Mouse (Mus musculus): Measurements from ENCODE around the gene Plscr5. TPM values are rescaled to one million over a fixed set of nuclear protein-coding genes. Genes with fewer than 3 reads are reported as not detected.

Plscr5 gene
- polyA plus RNA-seq, 1 experiment from 2014 or later, result not detected

- Histone ChIP-seq H3K4me1 (ENCODE audit: control insufficient read depth, insufficient read depth, low read length) (no peaks in the 10 kb centered on the region), H3K36me3 (ENCODE audit: control insufficient read depth, insufficient read depth, low read length) (no peaks in the 10 kb centered on the region), H3K4me3 (ENCODE audit: low read length) (no peak overlapping the region), H3K4me2 (replicated peaks; ENCODE audit: low read depth, low read length) (no peak overlapping the region), H3K9me3 (ENCODE audit: control insufficient read depth, low read length) (no peaks in the 10 kb centered on the region), H3K27me3 (ENCODE audit: control insufficient read depth, insufficient read depth, low read length) (no peaks in the 10 kb centered on the region), H3K9ac (ENCODE audit: low read depth, low read length) (no peak overlapping the region), H3K27ac (ENCODE audit: low read depth, low read length) (no peak overlapping the region)
- WGBS, result 56% methylated on average over 3 of the region's 3 CpGs
- no peak for ATAC-seq (ENCODE audit: low FRiP score, low TSS enrichment)
These were observed 27.4 kb downstream of the Plscr5 start for GRCm38 (mm10) chr9:92220151-92220550.

- Histone ChIP-seq H3K4me2 (replicated peaks; ENCODE audit: low read depth, low read length) (no peak overlapping the region), H3K4me1 (ENCODE audit: control insufficient read depth, insufficient read depth, low read length) (no peaks in the 10 kb centered on the region), H3K4me3 (ENCODE audit: low read length) (no peak overlapping the region), H3K27ac (ENCODE audit: low read depth, low read length) (no peak overlapping the region), H3K9me3 (ENCODE audit: control insufficient read depth, low read length) (no peaks in the 10 kb centered on the region), H3K9ac (ENCODE audit: low read depth, low read length) (no peak overlapping the region), H3K27me3 (ENCODE audit: control insufficient read depth, insufficient read depth, low read length) (no peaks in the 10 kb centered on the region), H3K36me3 (ENCODE audit: control insufficient read depth, insufficient read depth, low read length) (no peaks in the 10 kb centered on the region)
- no peak for ATAC-seq (ENCODE audit: low FRiP score, low TSS enrichment)
These were observed 28.7 kb downstream of the Plscr5 start for GRCm38 (mm10) chr9:92221480-92221879.

DNA sequence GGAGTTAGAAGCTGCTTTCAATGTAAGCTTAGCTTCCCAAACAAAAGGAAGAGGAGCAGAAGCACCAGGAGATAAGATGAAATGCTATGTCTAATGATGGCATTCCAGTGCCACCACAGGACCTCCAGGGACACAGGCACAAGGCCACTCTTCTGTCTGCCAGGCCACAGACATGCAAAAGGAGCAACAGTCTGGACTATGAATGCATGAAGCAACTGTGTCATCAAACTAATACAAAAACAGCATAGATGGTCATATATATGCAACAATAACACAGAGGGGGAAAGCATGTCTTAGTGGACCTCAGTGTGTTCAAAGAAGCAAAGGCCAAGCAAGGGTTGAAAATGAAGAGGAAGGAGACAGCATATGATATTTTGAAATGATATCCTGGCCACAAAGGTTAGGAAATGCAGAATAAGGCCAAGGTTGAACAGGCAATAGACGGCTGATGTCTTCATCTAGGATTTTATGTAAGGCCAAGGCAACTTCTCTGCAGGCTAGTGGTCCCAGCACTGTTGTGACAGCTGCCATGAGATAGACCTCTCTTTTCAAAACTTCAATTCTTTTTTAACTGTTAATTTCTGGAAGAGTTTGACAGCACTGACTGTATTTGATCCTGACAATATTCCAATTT lies 32.0 kb downstream of the Plscr5 start:
- H3K4me1 ChIP-seq (ENCODE audit: control insufficient read depth, insufficient read depth, low read length), result no peaks in the 10 kb centered on the region
- H3K27ac ChIP-seq (ENCODE audit: low read depth, low read length), result no peak overlapping the region
- no peak for ATAC-seq (ENCODE audit: low FRiP score, low TSS enrichment)
- no peak overlapping the region for H3K9ac ChIP-seq (ENCODE audit: low read depth, low read length)
- H3K4me3 ChIP-seq (ENCODE audit: low read length), result no peak overlapping the region
- 87% methylated on average over 1 of the region's 1 CpGs for WGBS
- no peaks in the 10 kb centered on the region for H3K27me3 ChIP-seq (ENCODE audit: control insufficient read depth, insufficient read depth, low read length)
- H3K9me3 ChIP-seq (ENCODE audit: control insufficient read depth, low read length), result no peaks in the 10 kb centered on the region
- no peaks in the 10 kb centered on the region for H3K36me3 ChIP-seq (ENCODE audit: control insufficient read depth, insufficient read depth, low read length)
- H3K4me2 ChIP-seq (replicated peaks; ENCODE audit: low read depth, low read length), result no peak overlapping the region

GRCm38 (mm10) chr9:92226127-92226655 lies 33.5 kb downstream of the Plscr5 start:
- 83% methylated on average over 3 of the region's 3 CpGs for WGBS
- Histone ChIP-seq H3K27me3 (ENCODE audit: control insufficient read depth, insufficient read depth, low read length) (no peaks in the 10 kb centered on the region), H3K4me1 (ENCODE audit: control insufficient read depth, insufficient read depth, low read length) (no peaks in the 10 kb centered on the region), H3K9ac (ENCODE audit: low read depth, low read length) (no peak overlapping the region), H3K36me3 (ENCODE audit: control insufficient read depth, insufficient read depth, low read length) (no peaks in the 10 kb centered on the region), H3K4me3 (ENCODE audit: low read length) (no peak overlapping the region), H3K4me2 (replicated peaks; ENCODE audit: low read depth, low read length) (no peak overlapping the region), H3K27ac (ENCODE audit: low read depth, low read length) (no peak overlapping the region), H3K9me3 (ENCODE audit: control insufficient read depth, low read length) (no peaks in the 10 kb centered on the region)
- no peak for ATAC-seq (ENCODE audit: low FRiP score, low TSS enrichment)

DNA sequence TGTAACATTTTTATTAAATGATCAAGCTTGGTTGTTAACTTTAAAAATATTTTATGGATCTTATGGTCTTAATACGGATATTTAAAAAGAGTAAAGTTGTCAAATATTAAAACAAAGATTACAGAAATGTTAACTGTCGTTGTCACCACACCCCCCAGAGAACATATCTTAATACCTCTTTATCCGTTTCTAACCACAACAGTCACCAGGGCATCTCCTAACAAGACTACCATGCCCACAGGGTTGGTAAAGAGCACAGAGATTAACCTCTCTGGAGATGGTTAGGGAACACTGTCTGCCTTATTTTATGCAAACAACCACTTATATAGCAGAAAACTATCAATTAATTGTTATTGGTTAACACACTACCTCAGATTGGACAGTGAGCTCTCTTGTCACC lies 34.1 kb downstream of the Plscr5 start:
- no peaks in the 10 kb centered on the region for H3K36me3 ChIP-seq (ENCODE audit: control insufficient read depth, insufficient read depth, low read length)
- no peaks in the 10 kb centered on the region for H3K9me3 ChIP-seq (ENCODE audit: control insufficient read depth, low read length)
- H3K4me2 ChIP-seq (replicated peaks; ENCODE audit: low read depth, low read length), result no peak overlapping the region
- H3K27ac ChIP-seq (ENCODE audit: low read depth, low read length), result no peak overlapping the region
- no peak overlapping the region for H3K9ac ChIP-seq (ENCODE audit: low read depth, low read length)
- no peaks in the 10 kb centered on the region for H3K4me1 ChIP-seq (ENCODE audit: control insufficient read depth, insufficient read depth, low read length)
- no peaks in the 10 kb centered on the region for H3K27me3 ChIP-seq (ENCODE audit: control insufficient read depth, insufficient read depth, low read length)
- no peak for ATAC-seq (ENCODE audit: low FRiP score, low TSS enrichment)
- no peak overlapping the region for H3K4me3 ChIP-seq (ENCODE audit: low read length)
- 90% methylated on average over 3 of the region's 3 CpGs for WGBS

GRCm38 (mm10) chr9:92228867-92229832 lies 36.4 kb downstream of the Plscr5 start:
- Histone ChIP-seq H3K27ac (ENCODE audit: low read depth, low read length) (no peak overlapping the region), H3K4me2 (replicated peaks; ENCODE audit: low read depth, low read length) (no peak overlapping the region), H3K9me3 (ENCODE audit: control insufficient read depth, low read length) (no peaks in the 10 kb centered on the region), H3K9ac (ENCODE audit: low read depth, low read length) (no peak overlapping the region), H3K4me1 (ENCODE audit: control insufficient read depth, insufficient read depth, low read length) (no peaks in the 10 kb centered on the region), H3K27me3 (ENCODE audit: control insufficient read depth, insufficient read depth, low read length) (no peaks in the 10 kb centered on the region), H3K4me3 (ENCODE audit: low read length) (no peak overlapping the region), H3K36me3 (ENCODE audit: control insufficient read depth, insufficient read depth, low read length) (no peaks in the 10 kb centered on the region)
- ATAC-seq (ENCODE audit: low FRiP score, low TSS enrichment), result no peak
- 67% methylated on average over 16 of the region's 16 CpGs for WGBS

DNA sequence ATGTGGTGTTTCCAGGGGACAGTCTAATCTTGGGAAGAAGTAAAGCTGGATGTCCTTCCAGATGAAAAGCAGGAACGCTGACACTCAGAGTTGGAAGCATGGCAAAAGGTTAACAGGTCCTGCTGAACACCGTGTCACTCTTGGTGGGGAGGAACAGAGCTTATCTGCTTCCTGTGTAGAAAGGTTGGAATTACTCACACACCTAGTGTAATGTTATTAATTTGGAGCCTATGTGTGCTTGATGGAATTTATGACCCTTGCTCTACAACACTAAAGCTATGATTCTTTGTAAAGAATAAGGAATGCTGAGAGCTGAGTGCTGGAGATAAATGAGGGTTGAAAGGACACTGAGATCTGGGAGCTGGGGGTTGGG lies 37.1 kb downstream of the Plscr5 start:
- Histone ChIP-seq H3K9me3 (ENCODE audit: control insufficient read depth, low read length) (no peaks in the 10 kb centered on the region), H3K4me3 (ENCODE audit: low read length) (no peak overlapping the region), H3K4me1 (ENCODE audit: control insufficient read depth, insufficient read depth, low read length) (no peaks in the 10 kb centered on the region), H3K9ac (ENCODE audit: low read depth, low read length) (no peak overlapping the region), H3K4me2 (replicated peaks; ENCODE audit: low read depth, low read length) (no peak overlapping the region), H3K27ac (ENCODE audit: low read depth, low read length) (no peak overlapping the region), H3K36me3 (ENCODE audit: control insufficient read depth, insufficient read depth, low read length) (no peaks in the 10 kb centered on the region), H3K27me3 (ENCODE audit: control insufficient read depth, insufficient read depth, low read length) (no peaks in the 10 kb centered on the region)
- WGBS, result 32% methylated on average over 2 of the region's 2 CpGs
- ATAC-seq (ENCODE audit: low FRiP score, low TSS enrichment), result 0 out of 2 replicates have a peak, but pooled peaks have one; percentile 32

DNA sequence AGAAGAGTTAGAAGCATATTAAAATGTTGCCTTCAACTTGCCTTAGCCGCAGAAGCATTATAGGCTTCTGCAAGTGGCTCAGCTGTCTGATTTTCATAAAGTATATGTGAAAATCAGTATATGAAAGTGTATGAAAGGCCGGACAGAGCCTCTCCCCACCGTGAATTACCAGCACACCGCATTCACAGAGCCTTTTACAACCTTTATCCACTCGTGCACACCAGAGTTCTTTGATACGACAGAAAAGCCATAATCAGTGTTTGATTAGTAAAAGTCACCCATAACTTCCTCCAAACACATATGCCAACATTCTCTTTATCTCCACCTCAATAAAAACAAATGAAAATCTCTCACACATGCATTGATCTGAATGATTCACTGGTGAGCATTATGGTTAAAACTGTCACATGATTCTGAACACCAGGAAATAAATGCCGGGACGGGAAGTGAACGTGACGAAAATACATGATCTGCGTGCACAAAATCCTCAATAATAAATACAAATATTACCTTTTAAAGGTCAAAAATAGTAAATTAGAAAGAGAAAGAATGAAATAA lies 42.2 kb downstream of the Plscr5 start:
- 86% methylated on average over 11 of the region's 11 CpGs for WGBS
- Histone ChIP-seq H3K4me2 (replicated peaks; ENCODE audit: low read depth, low read length) (no peak overlapping the region), H3K9me3 (ENCODE audit: control insufficient read depth, low read length) (no peaks in the 10 kb centered on the region), H3K27ac (ENCODE audit: low read depth, low read length) (no peak overlapping the region), H3K9ac (ENCODE audit: low read depth, low read length) (no peak overlapping the region), H3K27me3 (ENCODE audit: control insufficient read depth, insufficient read depth, low read length) (no peaks in the 10 kb centered on the region), H3K36me3 (ENCODE audit: control insufficient read depth, insufficient read depth, low read length) (no peaks in the 10 kb centered on the region), H3K4me3 (ENCODE audit: low read length) (no peak overlapping the region), H3K4me1 (ENCODE audit: control insufficient read depth, insufficient read depth, low read length) (no peaks in the 10 kb centered on the region)
- no peak for ATAC-seq (ENCODE audit: low FRiP score, low TSS enrichment)
